ENCODE assay signal across 21 mouse cellular contexts in the genomic region with DNA sequence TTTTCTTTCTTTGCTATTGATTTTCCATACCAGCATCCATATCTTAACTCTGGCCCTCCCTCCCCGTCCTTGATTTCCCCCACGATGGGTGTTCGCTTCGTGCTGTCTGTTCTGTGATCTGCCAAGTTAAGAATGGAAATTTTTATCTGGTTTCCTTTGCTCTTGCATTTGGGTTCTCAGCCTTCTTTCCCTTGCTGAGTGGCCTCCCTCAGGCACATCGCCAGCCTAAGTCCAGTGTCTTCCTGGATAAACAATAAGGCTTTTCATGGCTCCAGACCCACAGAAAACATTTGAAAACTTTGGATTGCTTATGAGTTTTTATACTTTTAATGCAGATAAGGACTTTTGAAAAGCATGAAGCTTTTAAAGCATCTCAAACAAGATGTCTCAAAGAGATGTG.
A peak's percentile ranks its signal among the peaks of the same experiment; 100 is the strongest.
DNase-seq lines count a peak whose midpoint lies in the region; ATAC-seq lines count a peak whose summit lies in the region.
"Had no signal": no experiment of that assay in that cellular context is flagged by ENCODE, and none has a peak within 500 bp of the region (broad histone marks: within the 10 kb centered on the region; RNA-seq: fewer than 3 reads in every experiment).

No protein-coding gene starts in this region.

- H3K9ac ChIP-seq in intestine, embryonic 16.5 days (ENCODE audit: low read depth, low read length): no peak overlapping the region
- no peak overlapping the region for H3K9ac ChIP-seq in forebrain, embryonic 15.5 days (replicated peaks)
- H3K9ac ChIP-seq: embryonic facial prominence, embryonic 15.5 days; hindbrain, embryonic 13.5 days; liver, embryonic 14.5 days; midbrain, embryonic 13.5 days; neural tube, embryonic 13.5 days had no signal

- no peak overlapping the region for H3K4me2 ChIP-seq in intestine, embryonic 16.5 days (ENCODE audit: low read depth, low read length)
- no peak overlapping the region for H3K4me2 ChIP-seq in forebrain, embryonic 15.5 days (replicated peaks)
- H3K4me2 ChIP-seq: embryonic facial prominence, embryonic 15.5 days; hindbrain, embryonic 13.5 days; midbrain, embryonic 13.5 days; neural tube, embryonic 13.5 days had no signal

- H3K27me3 ChIP-seq in intestine, embryonic 16.5 days (replicated peaks; ENCODE audit: control insufficient read depth, insufficient read depth, low read length): no peaks in the 10 kb centered on the region
- no peaks in the 10 kb centered on the region for H3K27me3 ChIP-seq in forebrain, embryonic 15.5 days
- H3K27me3 ChIP-seq: embryonic facial prominence, embryonic 15.5 days; neural tube, embryonic 13.5 days had no signal

- no peak for ATAC-seq in intestine, embryonic 16.5 days
- no peak for ATAC-seq in forebrain, embryonic 15.5 days (replicated peaks)
- ATAC-seq: activated CD4-positive, CD25-positive, alpha-beta regulatory T cell, adult 4 months; inflammation-experienced regulatory T-cells, adult 6 months; lung, postnatal 0 days; midbrain, embryonic 13.5 days had no signal

- H3K4me1 ChIP-seq in intestine, embryonic 16.5 days (ENCODE audit: control insufficient read depth, insufficient read depth, low read length): peaks cover 4% of the 10 kb centered on the region; the same call in 1 of the 2 replicates
- no peaks in the 10 kb centered on the region for H3K4me1 ChIP-seq in forebrain, embryonic 15.5 days
- H3K4me1 ChIP-seq: embryonic facial prominence, embryonic 15.5 days; hindbrain, embryonic 13.5 days; midbrain, embryonic 13.5 days; neural tube, embryonic 13.5 days had no signal

- no peak overlapping the region for H3K4me3 ChIP-seq in intestine, embryonic 16.5 days (ENCODE audit: low read length)
- no peak overlapping the region for H3K4me3 ChIP-seq in forebrain, embryonic 15.5 days
- H3K4me3 ChIP-seq: embryonic facial prominence, embryonic 15.5 days; hindbrain, embryonic 13.5 days; midbrain, embryonic 13.5 days; neural tube, embryonic 13.5 days had no signal

- no peaks in the 10 kb centered on the region for H3K9me3 ChIP-seq in intestine, embryonic 16.5 days (ENCODE audit: control insufficient read depth, low read length)
- no peaks in the 10 kb centered on the region for H3K9me3 ChIP-seq in forebrain, embryonic 15.5 days
- H3K9me3 ChIP-seq: embryonic facial prominence, embryonic 15.5 days; hindbrain, embryonic 13.5 days; midbrain, embryonic 13.5 days; neural tube, embryonic 13.5 days had no signal

- H3K27ac ChIP-seq in intestine, embryonic 16.5 days (ENCODE audit: low read length): no peak overlapping the region
- H3K27ac ChIP-seq in forebrain, embryonic 15.5 days (replicated peaks): no peak overlapping the region
- H3K27ac ChIP-seq: embryonic facial prominence, embryonic 15.5 days; hindbrain, embryonic 13.5 days; liver, embryonic 14.5 days; midbrain, embryonic 13.5 days; neural tube, embryonic 13.5 days had no signal

- no peaks in the 10 kb centered on the region for H3K36me3 ChIP-seq in intestine, embryonic 16.5 days (ENCODE audit: control insufficient read depth, insufficient read depth, low read length)
- H3K36me3 ChIP-seq in forebrain, embryonic 15.5 days: no peaks in the 10 kb centered on the region
- H3K36me3 ChIP-seq: embryonic facial prominence, embryonic 15.5 days; hindbrain, embryonic 13.5 days; midbrain, embryonic 13.5 days; neural tube, embryonic 13.5 days had no signal

- DNase-seq in kidney, adult 9 months: peak; percentile 8
- no peak for DNase-seq in kidney, adult 18-20 months
- peak; percentile 29 for DNase-seq in urinary bladder, postnatal 14 days (ENCODE audit: low spot score)
- DNase-seq in urinary bladder, postnatal 10 days (ENCODE audit: low spot score): no peak
- peak; percentile 25 to 44 for DNase-seq in kidney, postnatal 25 days
- DNase-seq: adrenal gland, postnatal 14 days; cerebellum, adult 11 months; cerebellum, postnatal 14 days; layer of hippocampus, postnatal 36 days; right cerebral cortex, postnatal 25 days; thymus, postnatal 14 days had no signal

- WGBS in intestine, embryonic 16.5 days: 81% methylated on average over 5 of the region's 5 CpGs
- WGBS in forebrain, embryonic 15.5 days: 86% methylated on average over 5 of the region's 5 CpGs

Comparison
In these comparisons a context has a peak if more than half of its experiments do, and no peak if none do; other contexts are left out.
1. DNase-seq: peak in kidney, adult 9 months (single experiment), urinary bladder, postnatal 14 days (single experiment) and kidney, postnatal 25 days (2 of 2); none in kidney, adult 18-20 months (single experiment) and urinary bladder, postnatal 10 days (single experiment).